Mouse (Mus musculus): ENCODE measurements at regions not wholly inside any gene's neighbourhood (a gene's known extent, or its start where the extent isn't known, plus 50 kb on each side); places are given as distances from the start of the nearest gene placed in this dataset.

DNA sequence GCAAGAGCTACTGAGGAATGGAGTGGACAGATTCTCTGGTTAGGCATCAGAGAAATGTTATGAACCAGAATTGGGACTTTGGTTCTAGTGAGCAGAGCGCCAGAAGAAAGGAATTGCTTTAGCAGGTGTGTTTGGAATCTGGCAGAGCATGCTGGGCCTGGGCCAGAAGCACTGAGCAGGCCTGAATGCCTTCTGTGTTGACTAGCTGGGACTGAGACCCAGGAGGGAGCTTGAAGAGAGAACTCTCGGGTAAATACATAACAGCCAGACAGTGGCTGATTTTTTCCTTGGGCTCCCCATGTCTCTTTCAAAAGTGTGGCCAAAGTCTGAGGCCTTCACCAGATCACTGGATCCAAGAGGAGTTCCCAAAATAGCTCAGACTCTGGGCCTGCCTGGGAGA is 107.5 kb upstream of the Zfp462 start:
- peak; percentile 28 for DNase-seq

DNA sequence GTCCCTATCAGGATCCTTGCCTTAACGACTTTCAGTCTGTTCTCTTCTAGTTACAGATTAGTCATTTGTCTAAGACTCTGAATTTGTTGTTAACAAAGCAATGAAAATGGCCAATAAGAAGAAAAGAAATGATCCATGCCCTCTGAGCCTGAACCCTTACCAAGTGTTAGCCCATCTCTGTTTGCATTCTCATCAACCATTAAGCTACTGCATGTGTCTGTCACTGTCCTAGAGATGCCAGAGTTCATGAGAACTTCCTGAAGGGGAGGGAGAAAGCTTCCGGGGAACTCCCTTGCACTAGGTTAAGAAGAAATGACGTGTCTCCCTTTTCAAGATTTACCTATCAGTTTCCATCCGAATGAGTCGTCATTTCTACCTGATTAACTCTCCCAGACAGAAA is 106.7 kb upstream of the Zfp462 start:
- DNase-seq, result no peak

DNA sequence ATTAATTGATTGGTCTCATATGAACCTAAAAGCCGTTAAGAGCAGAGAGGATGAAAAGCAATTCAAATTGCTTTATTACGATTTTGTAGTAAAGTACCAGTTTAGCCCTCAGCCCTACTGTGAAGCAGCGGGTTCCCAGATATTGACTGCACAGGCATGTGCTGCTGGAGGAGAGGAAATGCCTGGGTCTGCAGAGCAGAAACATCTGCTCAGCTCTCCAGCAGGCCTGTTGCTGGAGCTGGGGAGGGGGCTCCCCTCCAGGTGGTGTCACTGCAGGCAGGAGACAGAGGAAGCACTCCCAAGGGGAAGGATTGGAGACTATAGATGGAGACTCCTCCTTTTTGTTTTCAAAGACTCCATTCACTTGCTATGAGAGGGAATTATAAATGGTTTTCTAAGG is 106.1 kb upstream of the Zfp462 start:
- peak; percentile 19 for DNase-seq

DNA sequence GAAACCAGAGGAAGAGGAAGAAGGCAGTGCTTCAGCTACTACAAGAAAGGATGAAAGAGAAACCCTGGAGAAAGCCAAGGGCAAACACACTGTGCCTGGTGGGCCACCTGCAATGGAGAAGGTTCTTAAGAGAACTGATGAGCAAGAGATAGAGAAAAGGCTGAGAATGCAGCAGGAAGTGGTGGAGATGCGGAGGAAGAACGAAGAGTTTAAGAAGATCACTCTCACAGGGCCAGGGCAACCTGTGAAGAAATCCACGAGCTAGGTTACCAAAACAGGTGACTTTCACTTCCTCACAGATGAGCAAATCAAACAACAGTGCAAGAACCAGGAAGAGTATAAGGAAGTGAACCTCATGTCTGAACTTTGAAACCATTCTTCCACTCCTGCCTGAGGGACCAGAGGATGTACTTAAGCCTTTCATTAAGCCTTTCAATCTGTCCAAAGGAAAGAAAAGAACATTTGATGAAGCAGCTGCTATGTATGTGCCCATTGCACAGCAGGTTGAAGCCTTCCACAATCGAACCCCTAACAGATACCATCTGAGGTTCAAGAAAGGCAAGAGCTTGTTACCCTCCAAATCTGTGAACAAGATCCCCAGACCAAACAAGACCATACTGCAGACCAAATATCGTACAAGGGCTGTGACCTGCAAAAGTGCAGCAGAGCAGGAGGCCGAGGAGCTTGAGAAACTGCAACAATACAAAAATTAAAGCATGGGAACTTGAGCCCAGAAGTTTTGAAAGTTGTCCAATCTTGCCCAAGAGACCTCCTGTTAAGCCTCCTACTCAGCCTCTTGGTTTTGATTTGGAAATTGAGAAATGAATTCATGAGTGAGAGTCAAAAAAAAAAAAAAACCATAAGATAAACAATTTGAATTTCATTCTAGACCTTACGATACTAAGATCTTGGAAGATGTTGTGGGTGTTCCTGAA is 91.6 kb upstream of the Zfp462 start:
- no peak for DNase-seq

GRCm38 (mm10) chr4:54858604-54859003 is 86.2 kb upstream of the Zfp462 start:
- DNase-seq, result no peak

- DNase-seq, result no peak
These were observed 78.8 kb upstream of the Zfp462 start for GRCm38 (mm10) chr4:54866062-54866461.

DNA sequence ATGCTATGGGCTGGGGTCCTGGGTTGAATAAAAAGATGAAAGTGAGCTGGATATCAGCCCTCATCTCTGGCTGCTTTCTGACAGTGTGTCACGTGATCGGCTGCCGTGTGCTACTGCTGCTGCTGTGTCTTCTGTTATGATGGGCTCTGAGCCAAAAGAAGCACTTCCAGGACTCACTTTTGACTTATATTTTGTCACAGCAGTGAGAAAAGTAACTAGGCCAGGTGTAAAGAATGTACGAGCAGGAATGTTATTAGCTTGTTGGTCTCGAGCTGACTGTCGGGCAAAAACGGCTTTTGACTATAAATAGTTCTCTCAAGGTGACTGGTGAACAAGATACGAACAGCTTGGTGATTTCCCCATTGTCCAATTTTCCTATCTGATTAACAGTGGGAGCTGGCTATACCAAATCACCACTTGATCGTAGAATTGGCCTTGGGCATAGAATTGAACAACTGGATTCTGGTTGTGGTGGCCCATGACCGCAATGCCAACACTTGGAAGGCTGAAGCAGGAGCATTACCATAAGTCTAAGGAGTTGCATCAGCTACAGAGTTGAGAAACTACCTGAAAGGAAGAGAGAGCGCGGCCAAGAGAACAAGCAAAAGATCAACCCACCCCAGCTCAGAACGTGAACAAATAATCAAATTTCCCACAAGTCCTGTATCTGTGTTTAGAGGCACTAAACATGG is 70.6 kb upstream of the Zfp462 start:
- DNase-seq, result peak; percentile 20

DNA sequence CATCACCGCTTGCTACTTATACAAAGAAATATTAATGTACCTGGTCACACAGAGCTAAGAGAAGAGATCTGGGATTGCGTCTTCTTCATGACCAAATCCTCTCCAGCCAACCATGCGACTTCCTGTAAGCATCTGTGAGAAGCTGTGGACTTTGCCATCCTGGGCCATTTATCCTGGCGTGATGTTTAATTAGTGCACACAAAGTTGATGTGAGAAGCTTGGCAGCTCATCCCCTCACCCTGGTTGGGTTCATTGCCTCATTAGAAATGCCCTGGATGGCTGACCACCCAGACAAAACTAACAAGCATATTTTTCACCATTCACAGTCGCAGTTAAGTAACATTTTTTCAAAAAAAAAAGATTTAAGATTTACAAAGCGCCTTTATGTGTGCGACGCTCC is 69.3 kb upstream of the Zfp462 start:
- no peak for DNase-seq

GRCm38 (mm10) chr4:54877361-54877760 is 67.5 kb upstream of the Zfp462 start:
- DNase-seq, result no peak

DNA sequence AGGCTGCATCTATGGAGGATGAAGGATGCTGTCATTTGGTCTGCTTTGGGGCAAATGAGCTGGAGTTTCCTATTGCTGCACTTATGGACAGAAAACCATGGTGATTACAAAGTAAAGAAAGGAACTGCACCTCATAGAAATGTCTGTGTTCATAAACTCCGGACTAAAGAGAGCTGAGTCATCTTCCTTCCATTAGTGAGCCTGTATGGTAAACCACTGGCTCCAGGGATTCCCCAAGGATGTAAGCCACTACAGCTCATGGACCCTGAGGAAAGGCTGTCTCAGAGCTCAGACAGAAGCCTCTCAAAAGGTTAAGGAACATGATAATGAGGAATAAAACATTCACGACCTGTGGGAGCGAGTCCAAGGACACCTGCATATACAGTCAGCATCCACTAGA is 66.3 kb upstream of the Zfp462 start:
- DNase-seq, result no peak

DNA sequence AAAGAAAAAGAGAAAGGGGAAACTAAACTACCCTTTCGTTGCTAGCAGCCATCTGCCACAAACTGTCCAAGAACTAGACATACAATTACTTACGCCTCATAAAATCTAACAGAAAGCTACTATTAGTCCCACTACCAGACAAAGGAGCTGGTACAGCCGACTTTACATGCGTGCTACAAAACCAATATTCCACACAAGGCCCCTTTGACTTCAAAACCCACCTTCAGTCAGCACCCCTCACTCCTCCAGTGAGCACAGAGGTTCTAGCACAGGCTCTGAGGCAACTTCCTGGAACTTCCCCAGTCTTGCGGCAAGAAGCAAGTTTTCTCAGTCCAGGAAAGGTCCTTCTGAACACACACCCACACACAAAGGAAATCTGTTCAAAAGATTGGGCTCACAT is 51.6 kb upstream of the Zfp462 start:
- DNase-seq, result no peak
